Mouse (Mus musculus): ENCODE measurements around the gene Gm20388. TPM values are rescaled to one million over a fixed set of nuclear protein-coding genes. Genes with fewer than 3 reads are reported as not detected.

The Gm20388 gene
- polyA plus RNA-seq, 1 experiment from 2014 or later = not detected

GRCm38 (mm10) chr8:122961458-122961857 is 3050.8 kb downstream of the Gm20388 start:
- Histone ChIP-seq H3K27me3 (no peaks in the 10 kb centered on the region), H3K9ac (replicated peaks) (no peak overlapping the region), H3K36me3 (no peaks in the 10 kb centered on the region), H3K4me1 (peaks cover 10% of the 10 kb centered on the region), H3K27ac (replicated peaks) (no peak overlapping the region), H3K4me3 (no peak overlapping the region), H3K4me2 (replicated peaks) (no peak overlapping the region), H3K9me3 (no peaks in the 10 kb centered on the region)
- no peak for ATAC-seq (replicated peaks)
- WGBS = 79% methylated on average over 2 of the region's 2 CpGs

GRCm38 (mm10) chr8:122962046-122962445 is 3051.4 kb downstream of the Gm20388 start:
- H3K9me3 ChIP-seq = no peaks in the 10 kb centered on the region
- no peaks in the 10 kb centered on the region for H3K36me3 ChIP-seq
- ATAC-seq (replicated peaks) = no peak
- WGBS = 59% methylated on average over 5 of the region's 5 CpGs
- H3K9ac ChIP-seq (replicated peaks) = no peak overlapping the region
- no peaks in the 10 kb centered on the region for H3K27me3 ChIP-seq
- H3K4me1 ChIP-seq = peaks cover 9% of the 10 kb centered on the region
- H3K4me3 ChIP-seq = no peak overlapping the region
- no peak overlapping the region for H3K27ac ChIP-seq (replicated peaks)
- H3K4me2 ChIP-seq (replicated peaks) = no peak overlapping the region

DNA sequence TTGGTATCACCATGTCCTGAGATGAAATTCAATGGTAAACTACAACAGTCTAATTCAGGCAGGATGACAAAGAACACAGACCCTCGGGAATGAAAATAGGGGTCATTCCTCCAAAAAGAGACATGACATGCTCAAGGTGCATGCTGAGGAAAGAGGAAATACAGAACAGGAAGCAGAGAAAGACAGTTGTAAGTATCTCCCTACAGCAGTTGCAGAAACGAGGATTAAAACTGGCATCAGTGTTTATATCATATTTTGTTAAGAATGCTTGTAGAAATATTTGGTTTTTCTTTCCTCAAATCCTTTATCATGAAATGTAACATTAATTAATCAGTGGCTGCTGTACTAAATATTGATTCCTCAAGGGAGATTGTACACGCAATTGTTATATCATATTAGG is 3056.0 kb downstream of the Gm20388 start:
- H3K9ac ChIP-seq (replicated peaks) = no peak overlapping the region
- 86% methylated on average over 3 of the region's 3 CpGs for WGBS
- peaks cover 5% of the 10 kb centered on the region; the same call in 1 of the 2 replicates for H3K4me1 ChIP-seq
- no peaks in the 10 kb centered on the region for H3K9me3 ChIP-seq
- no peak for ATAC-seq (replicated peaks)
- no peak overlapping the region for H3K4me3 ChIP-seq
- H3K27ac ChIP-seq (replicated peaks) = no peak overlapping the region
- H3K27me3 ChIP-seq = no peaks in the 10 kb centered on the region
- H3K4me2 ChIP-seq (replicated peaks) = no peak overlapping the region
- no peaks in the 10 kb centered on the region for H3K36me3 ChIP-seq

- Histone ChIP-seq H3K4me2 (replicated peaks) (no peak overlapping the region), H3K9me3 (no peaks in the 10 kb centered on the region), H3K9ac (replicated peaks) (no peak overlapping the region), H3K4me1 (no peaks in the 10 kb centered on the region; the same call in 1 of the 2 replicates), H3K27me3 (no peaks in the 10 kb centered on the region), H3K4me3 (no peak overlapping the region), H3K27ac (replicated peaks) (no peak overlapping the region), H3K36me3 (no peaks in the 10 kb centered on the region)
- ATAC-seq (replicated peaks) = no peak
- 77% methylated on average over 3 of the region's 3 CpGs for WGBS
These were observed 3057.5 kb downstream of the Gm20388 start for GRCm38 (mm10) chr8:122968145-122968544.

DNA sequence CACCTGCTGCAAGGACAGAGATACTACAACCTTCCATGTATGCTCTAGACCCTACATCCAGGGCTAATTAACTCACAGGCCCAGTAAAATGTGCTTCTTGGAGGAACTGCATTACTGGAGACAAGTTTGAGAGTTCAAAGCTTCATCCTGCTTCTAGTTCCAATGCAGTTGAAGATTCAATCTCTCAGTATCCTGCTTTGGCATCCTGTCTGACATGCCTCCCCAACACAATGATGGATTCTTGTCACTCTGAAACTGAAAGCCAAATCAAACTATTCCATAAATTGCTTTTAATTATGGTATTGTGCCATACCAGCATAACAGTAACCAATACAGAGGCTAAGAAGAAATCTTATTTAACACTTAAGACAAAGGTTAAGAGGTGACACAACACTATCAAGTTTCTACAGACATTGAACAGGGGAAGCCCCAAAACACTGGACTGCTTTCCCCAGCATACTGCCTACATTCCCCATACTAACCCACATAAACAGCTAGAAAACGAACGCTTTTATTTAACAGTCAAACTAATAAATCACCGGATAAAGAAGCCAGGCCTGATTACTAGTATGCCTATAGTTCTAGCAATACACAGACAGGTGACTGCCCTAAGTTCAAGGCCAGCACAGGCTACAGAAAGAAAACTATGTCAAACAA is 3059.5 kb downstream of the Gm20388 start:
- Histone ChIP-seq H3K4me3 (no peak overlapping the region), H3K4me2 (replicated peaks) (no peak overlapping the region), H3K9me3 (no peaks in the 10 kb centered on the region), H3K4me1 (no peaks in the 10 kb centered on the region), H3K27ac (replicated peaks) (no peak overlapping the region), H3K9ac (replicated peaks) (no peak overlapping the region), H3K27me3 (no peaks in the 10 kb centered on the region), H3K36me3 (no peaks in the 10 kb centered on the region)
- no peak for ATAC-seq (replicated peaks)
- 94% methylated on average over 3 of the region's 3 CpGs for WGBS

DNA sequence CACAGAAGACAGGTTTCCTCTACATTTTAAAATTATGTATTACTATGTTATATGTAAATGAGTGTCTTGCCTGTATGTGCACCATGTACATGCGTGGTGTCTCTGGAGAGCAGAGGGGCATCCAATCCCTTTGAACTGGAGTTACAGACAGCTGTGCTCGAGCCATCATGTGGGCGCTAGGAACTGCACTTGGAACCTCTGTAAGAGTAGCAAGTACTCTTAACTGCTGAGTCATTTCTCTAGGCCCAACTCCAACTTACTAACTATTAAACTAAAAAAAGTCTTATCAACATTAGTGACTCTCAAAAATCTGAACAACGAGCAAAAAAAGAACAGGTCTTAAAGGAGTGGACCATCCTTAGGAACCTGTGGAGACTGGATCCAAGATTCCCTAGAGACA is 3065.4 kb downstream of the Gm20388 start:
- 0 out of 2 replicates have a peak, but pooled peaks cover 5% of the 10 kb centered on the region for H3K4me1 ChIP-seq
- no peak overlapping the region for H3K9ac ChIP-seq (replicated peaks)
- no peaks in the 10 kb centered on the region for H3K9me3 ChIP-seq
- H3K27ac ChIP-seq (replicated peaks) = no peak overlapping the region
- no peak overlapping the region for H3K4me3 ChIP-seq
- 93% methylated on average over 4 of the region's 4 CpGs for WGBS
- no peaks in the 10 kb centered on the region for H3K36me3 ChIP-seq
- no peaks in the 10 kb centered on the region for H3K27me3 ChIP-seq
- H3K4me2 ChIP-seq (replicated peaks) = no peak overlapping the region
- no peak for ATAC-seq (replicated peaks)

DNA sequence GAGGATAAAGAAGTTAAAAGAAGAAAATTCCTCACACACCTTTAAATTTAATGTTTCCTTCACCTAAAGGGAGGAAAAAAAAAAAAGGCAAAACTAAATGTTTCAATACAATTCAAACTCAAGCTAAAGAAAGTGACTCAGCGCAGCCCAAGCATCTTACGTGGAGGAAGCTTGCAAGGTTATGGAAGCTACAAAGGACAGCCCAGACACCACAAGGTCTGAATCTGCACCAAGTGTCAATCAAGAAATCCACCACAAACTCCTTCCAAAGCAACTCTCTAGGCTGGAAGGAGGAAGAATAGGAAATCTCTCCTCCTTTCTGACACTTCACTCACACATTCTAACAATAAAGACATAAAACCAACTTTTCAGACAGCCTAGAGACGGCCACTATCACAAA is 3068.8 kb downstream of the Gm20388 start:
- no peak overlapping the region for H3K4me3 ChIP-seq
- ATAC-seq (replicated peaks) = no peak
- H3K36me3 ChIP-seq = no peaks in the 10 kb centered on the region
- peaks cover 11% of the 10 kb centered on the region; the same call in 1 of the 2 replicates for H3K4me1 ChIP-seq
- H3K4me2 ChIP-seq (replicated peaks) = no peak overlapping the region
- no peaks in the 10 kb centered on the region for H3K27me3 ChIP-seq
- no peak overlapping the region for H3K9ac ChIP-seq (replicated peaks)
- no peaks in the 10 kb centered on the region for H3K9me3 ChIP-seq
- no peak overlapping the region for H3K27ac ChIP-seq (replicated peaks)
- WGBS = 91% methylated on average over 3 of the region's 3 CpGs

DNA sequence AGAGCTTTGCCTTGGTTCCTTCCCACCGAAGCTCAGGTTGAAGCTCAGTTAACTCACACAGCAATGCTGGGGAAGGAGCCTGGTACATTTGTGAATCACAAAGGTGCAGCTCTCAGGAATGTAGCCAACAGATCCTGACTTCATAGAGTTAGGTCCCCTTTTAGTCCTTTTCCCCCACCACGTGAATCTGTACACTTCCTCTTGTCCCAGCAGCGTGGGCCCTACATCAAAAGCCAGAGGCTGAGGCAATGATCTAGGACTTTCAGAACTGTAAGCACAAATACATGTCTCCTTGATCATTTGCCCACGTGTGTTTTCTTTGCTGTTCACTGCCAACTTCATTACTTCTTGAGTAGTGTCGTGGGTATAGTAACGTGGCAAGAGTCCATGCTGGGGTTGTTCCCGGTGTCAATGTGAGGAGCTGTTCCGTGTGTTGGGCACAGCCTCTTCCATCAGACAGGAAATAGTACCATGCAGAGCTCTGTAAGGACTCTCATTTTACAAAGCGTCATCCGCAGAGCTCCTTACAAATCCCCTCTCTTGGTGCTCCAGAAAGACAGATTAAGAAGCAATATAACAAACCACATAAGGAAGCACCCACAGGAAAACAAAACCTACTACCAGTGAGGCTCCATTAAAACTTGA is 3069.3 kb downstream of the Gm20388 start:
- WGBS = 70% methylated on average over 10 of the region's 10 CpGs
- Histone ChIP-seq H3K4me2 (replicated peaks) (no peak overlapping the region), H3K4me3 (no peak overlapping the region)

GRCm38 (mm10) chr8:122981646-122982045 is 3071.0 kb downstream of the Gm20388 start:
- Histone ChIP-seq H3K36me3 (no peaks in the 10 kb centered on the region), H3K4me3 (no peak overlapping the region), H3K4me1 (peaks cover 11% of the 10 kb centered on the region; the same call in 1 of the 2 replicates), H3K9ac (replicated peaks) (no peak overlapping the region), H3K27ac (replicated peaks) (no peak overlapping the region), H3K4me2 (replicated peaks) (no peak overlapping the region), H3K27me3 (no peaks in the 10 kb centered on the region), H3K9me3 (no peaks in the 10 kb centered on the region)
- no peak for ATAC-seq (replicated peaks)
- WGBS = 87% methylated on average over 5 of the region's 5 CpGs

More for the DNA sequence above, 3069.3 kb downstream of the Gm20388 start:
- ATAC-seq (replicated peaks) = no peak
- Histone ChIP-seq H3K27ac (replicated peaks) (no peak overlapping the region), H3K36me3 (no peaks in the 10 kb centered on the region), H3K9ac (replicated peaks) (no peak overlapping the region), H3K4me1 (peaks cover 11% of the 10 kb centered on the region; the same call in 1 of the 2 replicates), H3K9me3 (no peaks in the 10 kb centered on the region), H3K27me3 (no peaks in the 10 kb centered on the region)

DNA sequence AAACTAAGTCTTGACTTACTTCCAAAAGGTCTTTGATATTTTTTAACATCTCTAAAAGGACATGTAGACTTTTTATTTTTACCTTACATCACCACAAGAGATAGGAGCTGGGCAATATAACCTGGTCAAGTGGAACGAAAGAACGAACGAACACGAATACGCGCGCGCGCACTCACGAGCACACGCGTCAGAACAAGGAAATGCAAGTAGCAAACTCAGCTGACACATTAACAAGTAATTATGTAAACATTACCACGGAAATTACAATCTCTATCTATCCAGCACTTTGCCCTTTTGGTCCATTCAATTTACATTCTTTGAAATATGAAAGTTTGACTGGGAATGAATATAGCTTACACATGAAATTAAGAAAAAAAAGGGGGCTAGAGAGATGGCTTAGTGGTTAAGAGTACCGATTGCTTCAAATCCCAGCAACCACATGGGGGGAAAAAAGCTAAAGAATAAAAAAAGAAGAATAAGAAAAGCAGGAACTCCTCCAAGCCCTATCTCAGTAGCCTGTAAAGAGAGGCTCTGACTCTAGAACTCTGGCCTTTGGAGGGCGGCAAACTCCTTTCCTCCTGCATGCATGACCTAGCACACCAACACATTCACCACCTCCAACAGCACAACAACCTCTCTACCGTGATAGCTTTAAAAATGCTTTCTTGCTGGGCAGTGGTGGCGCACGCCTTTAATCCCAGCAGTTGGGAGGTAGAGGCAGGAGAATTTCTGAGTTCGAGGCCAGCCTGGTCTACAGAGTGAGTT is 3072.7 kb downstream of the Gm20388 start:
- no peak overlapping the region for H3K27ac ChIP-seq (replicated peaks)
- no peak for ATAC-seq (replicated peaks)
- no peak overlapping the region for H3K9ac ChIP-seq (replicated peaks)
- H3K9me3 ChIP-seq = no peaks in the 10 kb centered on the region
- H3K4me2 ChIP-seq (replicated peaks) = no peak overlapping the region
- no peak overlapping the region for H3K4me3 ChIP-seq
- 89% methylated on average over 19 of the region's 19 CpGs for WGBS
- H3K4me1 ChIP-seq = peaks cover 17% of the 10 kb centered on the region
- no peaks in the 10 kb centered on the region for H3K27me3 ChIP-seq
- H3K36me3 ChIP-seq = no peaks in the 10 kb centered on the region

DNA sequence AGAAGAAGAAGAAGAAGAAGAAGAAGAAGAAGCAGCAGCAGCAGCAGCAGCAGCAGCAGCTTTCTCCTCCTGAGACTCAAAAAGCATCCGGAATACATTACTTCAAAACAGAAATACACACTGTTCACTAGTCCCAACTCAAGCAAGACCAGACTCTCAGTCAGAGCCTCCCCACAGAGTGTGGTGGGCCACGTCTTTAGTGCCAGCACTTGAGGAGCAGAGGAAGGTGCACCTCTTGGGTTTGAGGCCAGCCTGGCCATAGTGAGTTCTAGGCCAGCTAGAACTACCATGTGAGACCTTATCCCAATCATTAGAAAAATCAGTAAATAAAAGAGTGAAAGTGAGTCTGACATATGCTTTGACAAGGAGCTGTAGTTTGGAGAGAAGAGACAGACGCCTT is 3073.5 kb downstream of the Gm20388 start:
- Histone ChIP-seq H3K36me3 (no peaks in the 10 kb centered on the region), H3K27ac (replicated peaks) (no peak overlapping the region), H3K9ac (replicated peaks) (no peak overlapping the region), H3K4me1 (peaks cover 20% of the 10 kb centered on the region), H3K4me3 (no peak overlapping the region), H3K27me3 (no peaks in the 10 kb centered on the region), H3K9me3 (no peaks in the 10 kb centered on the region), H3K4me2 (replicated peaks) (no peak overlapping the region)
- WGBS = 88% methylated on average over 3 of the region's 3 CpGs
- no peak for ATAC-seq (replicated peaks)

GRCm38 (mm10) chr8:122986501-122987184 is 3076.0 kb downstream of the Gm20388 start:
- no peaks in the 10 kb centered on the region for H3K27me3 ChIP-seq
- H3K9ac ChIP-seq (replicated peaks) = no peak overlapping the region
- no peak for ATAC-seq (replicated peaks)
- 93% methylated on average over 8 of the region's 8 CpGs for WGBS
- no peak overlapping the region for H3K4me3 ChIP-seq
- peaks cover 9% of the 10 kb centered on the region for H3K4me1 ChIP-seq
- no peaks in the 10 kb centered on the region for H3K9me3 ChIP-seq
- no peak overlapping the region for H3K27ac ChIP-seq (replicated peaks)
- no peaks in the 10 kb centered on the region for H3K36me3 ChIP-seq
- no peak overlapping the region for H3K4me2 ChIP-seq (replicated peaks)

All from forebrain, embryonic 15.5 days (tissue).